Mouse (Mus musculus) megakaryocyte progenitor cell, adult 5-6 weeks (primary cell): ENCODE results near the gene Trappc3l. TPM values are rescaled to one million over a fixed set of nuclear protein-coding genes. Genes with fewer than 3 reads are reported as not detected.

Experiments used
- ATAC-seq: replicated peaks from 2 replicates; pipeline ENCODE4 v1.8.0; 2016; ENCODE audit warnings: mild to moderate bottlenecking, moderate TSS enrichment, inconsistent platforms; ENCODE audit not compliant: poor library complexity
- total RNA-seq, 2 experiments: library from RNA; stranded (forward) in 1 of 2; stranded (reverse) in 1 of 2; fragments of 157-497, 149-512 nt in 1 of 2; fragments of 200-1000 nt in 1 of 2; gene quantifications; 2 replicates each; pipeline versions ENCODE4 v1.2.3 to v1.2.4; 2015 to 2017

The Trappc3l gene
- total RNA-seq, 2 experiments from 2014 or later: not detected

DNA sequence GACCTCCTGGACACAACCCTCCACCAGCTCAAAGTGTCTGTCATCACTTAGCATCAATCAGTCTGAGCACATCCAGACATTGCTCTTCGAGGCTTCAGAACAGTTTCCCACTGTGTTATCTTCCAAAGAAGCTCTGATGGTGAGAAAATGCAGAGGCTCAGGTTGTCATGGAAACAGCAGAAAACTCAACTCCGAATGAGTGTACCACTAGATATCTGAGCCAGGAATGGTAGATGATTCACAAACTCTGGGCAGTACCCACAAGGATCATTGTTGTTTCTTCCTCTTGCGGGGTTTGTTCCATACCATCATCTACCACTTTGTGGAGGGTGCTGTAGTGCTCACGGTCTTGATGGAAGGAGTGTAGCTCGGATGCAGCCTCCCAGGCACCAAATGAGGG lies 54.5 kb downstream of the Trappc3l start:
- no peak for ATAC-seq

DNA sequence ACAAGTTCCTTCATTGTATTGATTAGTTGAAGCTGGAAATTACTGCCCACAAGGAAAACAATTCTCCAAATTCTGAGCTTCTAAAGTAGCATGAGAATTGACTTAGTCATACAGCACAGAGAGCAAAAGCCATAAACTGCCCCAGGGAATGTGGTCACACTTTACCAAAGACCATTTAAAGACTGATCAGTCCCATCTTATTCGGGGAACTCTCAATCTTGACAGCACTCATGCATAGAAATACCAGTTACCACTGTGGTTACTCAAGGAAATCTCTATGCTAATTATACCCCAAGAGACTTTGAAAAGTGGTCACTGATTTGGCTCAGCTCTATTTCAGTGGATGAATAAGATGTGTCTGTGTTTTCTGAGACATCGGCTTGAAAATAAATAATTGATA lies 57.8 kb downstream of the Trappc3l start:
- no peak for ATAC-seq

- no peak for ATAC-seq
Observed at GRCm38 (mm10) chr10:34095964-34096363, 58.6 kb downstream of the Trappc3l start.

- ATAC-seq: peak; percentile 80
Observed at GRCm38 (mm10) chr10:34096418-34096883, 59.1 kb downstream of the Trappc3l start, which contains the start of gene Calhm5. Gene Calhm5 (minus strand): TSS chr10:34096519.

- peak; percentile 20; the same call in 1 of the 2 replicates for ATAC-seq
Observed at GRCm38 (mm10) chr10:34110863-34111465, 73.6 kb downstream of the Trappc3l start.

GRCm38 (mm10) chr10:34111964-34112738 lies 74.8 kb downstream of the Trappc3l start:
- no peak for ATAC-seq

- 0 out of 2 replicates have a peak, but pooled peaks have one; percentile 29 for ATAC-seq
Observed at GRCm38 (mm10) chr10:34117131-34117530, 79.7 kb downstream of the Trappc3l start.

- no peak for ATAC-seq
Observed at GRCm38 (mm10) chr10:34117770-34118169, 80.4 kb downstream of the Trappc3l start.

DNA sequence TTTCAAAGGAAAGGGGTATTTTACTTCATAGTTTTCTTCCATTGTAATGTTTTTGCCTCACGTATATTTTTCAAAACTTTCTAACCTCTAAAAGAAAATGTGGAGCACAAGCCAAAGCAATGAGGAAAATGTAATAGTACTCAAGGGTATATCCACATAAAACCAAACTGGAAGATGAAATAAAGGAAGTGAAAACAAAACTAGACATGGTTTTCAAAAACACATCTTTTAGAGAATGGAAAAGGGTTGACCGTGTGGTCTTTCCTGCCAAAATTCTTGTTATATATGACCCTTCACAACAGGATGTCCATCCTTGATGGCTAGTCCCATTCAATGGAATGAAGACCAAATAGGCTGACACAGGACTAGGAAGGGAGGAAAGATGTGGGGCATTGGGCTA lies 81.0 kb downstream of the Trappc3l start:
- ATAC-seq: peak; percentile 20; the same call in 1 of the 2 replicates

DNA sequence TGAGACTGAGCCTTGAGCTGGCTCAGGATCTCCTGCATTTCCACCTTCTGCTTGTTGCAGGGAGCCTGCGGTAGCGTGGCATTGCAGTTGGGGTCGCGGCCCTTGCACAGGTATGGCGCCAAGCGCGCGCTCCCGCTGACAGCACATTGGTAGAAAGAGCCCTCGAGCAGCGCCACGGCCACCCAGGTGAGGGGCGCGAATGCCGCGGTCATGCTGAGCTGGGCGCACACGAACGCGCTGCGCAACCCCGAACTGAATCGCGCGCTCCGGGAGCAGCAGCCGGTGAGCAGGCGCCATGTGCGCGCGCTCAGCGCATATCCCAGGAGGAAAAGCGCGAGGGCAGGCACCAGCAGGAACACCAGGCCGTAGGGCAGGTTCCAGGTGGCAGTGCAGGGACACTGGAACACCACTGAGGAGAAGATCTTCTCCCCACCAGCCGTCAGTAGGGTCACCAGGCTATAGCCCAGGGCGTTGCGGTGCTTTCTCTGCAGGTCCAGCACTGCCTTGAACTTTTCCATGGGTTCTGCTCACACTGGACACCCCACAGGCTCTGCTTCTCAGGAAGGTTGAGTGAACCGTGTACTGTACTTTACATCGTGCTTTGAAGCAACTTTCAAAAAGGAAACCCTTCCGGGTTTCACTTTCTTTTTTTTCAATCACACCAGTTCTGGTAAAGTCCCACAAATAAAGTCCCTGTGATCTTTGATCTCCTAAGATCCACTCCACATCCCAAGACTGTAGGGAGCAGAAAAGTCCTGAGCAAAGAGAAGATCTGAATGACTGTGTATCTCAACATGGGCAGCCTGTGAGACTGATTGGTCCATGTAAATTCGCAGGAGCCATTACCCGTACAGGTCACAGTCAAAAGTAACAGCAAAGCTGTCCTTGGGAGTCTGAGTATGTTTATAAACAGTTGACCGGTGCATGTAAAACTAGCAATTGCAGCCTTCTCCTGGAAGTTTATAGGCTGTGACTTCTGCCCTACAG lies 90.3 kb downstream of the Trappc3l start, which contains the start of gene Calhm6:
Calhm6 (minus strand) TSS at position 593 of the 987 bp plus-strand sequence.
- peak; percentile 52 for ATAC-seq

DNA sequence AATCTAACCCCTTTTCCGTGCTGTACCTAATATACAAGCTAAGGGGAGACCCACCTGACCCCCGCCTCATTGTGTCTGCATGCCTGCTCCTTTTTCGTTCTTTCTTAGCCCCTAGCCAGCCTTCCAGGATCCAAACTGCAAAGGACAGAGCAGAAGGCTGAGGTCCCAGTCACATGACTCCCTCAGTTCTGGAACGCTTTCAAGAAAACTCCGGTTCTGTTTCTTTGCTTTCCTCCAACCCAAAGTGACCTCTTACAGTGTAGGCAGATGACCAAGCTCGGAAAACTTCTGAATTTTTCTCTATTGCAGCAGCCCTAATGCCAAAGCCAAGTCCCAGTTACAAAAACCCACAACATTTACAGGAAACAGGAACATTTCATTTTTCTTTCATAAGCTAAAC lies 91.0 kb downstream of the Trappc3l start:
- ATAC-seq: peak; percentile 10; the same call in 1 of the 2 replicates

- ATAC-seq: peak; percentile 79
Observed at GRCm38 (mm10) chr10:34131356-34131755, 94.0 kb downstream of the Trappc3l start.

GRCm38 (mm10) chr10:34136432-34136831 lies 99.0 kb downstream of the Trappc3l start:
- no peak for ATAC-seq

DNA sequence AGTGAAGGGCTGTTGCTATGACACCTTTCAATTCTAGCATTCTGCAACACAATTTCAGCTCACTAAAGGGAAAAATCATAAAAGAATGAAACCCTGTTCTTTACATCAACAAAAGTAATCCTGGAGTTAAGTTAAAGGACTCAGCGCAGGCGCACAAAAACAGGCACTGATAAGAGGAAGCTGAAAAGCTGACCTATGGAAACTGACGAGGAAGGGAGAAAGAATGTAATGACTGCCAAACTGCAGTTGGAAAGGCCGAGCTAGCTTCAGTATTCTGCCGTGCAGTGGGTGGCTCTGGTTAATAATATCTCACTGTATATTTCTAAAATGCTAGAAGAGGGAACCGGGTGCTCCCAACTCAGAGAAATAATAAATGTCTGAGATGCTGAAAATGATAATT lies 100.6 kb downstream of the Trappc3l start:
- ATAC-seq: peak; percentile 58

DNA sequence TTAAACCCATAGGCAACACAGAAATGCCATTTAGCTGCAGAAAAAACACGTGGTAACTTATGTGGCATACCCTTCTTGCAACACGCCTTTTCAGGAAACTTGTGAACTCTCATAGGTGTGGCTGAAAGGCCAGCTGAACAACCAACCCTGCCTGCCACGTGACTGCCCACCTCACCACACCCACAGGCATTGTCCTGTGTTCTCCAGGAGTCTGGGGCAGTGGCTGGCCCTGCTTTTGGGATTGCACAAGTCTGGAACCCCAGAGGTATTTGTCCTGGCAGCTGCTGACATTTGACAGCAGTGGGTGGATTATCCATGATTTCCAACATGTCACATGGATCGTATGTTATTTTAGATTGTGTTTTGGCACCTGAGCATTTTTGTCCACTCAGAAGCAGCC lies 102.4 kb downstream of the Trappc3l start:
- peak; percentile 60 for ATAC-seq

DNA sequence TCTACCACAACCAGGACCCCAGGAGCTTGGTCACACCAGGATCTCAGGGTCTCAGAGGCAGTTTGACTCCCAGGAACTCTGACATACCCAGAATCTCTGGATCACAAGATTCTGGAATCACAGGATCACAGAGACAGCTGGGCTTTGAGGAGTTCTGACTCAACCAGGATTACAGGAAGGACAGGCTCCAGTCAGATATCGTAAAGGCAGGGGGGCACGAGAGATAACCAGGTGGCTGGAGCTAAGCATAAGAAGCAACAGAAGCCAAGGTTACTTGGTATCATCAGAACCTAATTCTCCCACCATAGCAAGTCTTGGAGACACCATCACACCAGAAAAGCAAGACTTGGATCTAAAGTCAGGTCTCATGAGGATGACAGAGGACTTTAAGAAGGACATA lies 104.3 kb downstream of the Trappc3l start:
- ATAC-seq: no peak

- no peak for ATAC-seq
Observed at GRCm38 (mm10) chr10:34149772-34150171, 112.4 kb downstream of the Trappc3l start.

- ATAC-seq: no peak
Observed at GRCm38 (mm10) chr10:34150454-34150853, 113.1 kb downstream of the Trappc3l start.

DNA sequence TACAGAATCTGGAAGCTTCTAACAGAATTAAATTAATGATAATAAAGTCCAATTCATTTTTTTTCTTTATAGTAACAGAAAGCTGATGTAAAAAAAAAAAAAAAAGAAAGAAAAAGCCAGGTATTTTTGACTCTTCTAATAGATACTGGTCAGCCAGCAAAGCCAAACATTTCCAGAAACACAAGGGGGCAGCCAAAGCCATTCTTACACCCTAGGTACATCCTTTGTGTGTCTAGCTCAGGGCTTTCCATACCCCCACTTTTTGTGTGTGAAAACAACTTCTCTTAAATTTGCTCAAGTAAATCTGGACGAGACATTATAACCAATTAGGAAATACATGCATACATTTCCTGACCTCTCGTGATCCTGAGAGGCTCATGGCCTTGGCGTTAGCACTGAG lies 114.4 kb downstream of the Trappc3l start:
- peak; percentile 58 for ATAC-seq

DNA sequence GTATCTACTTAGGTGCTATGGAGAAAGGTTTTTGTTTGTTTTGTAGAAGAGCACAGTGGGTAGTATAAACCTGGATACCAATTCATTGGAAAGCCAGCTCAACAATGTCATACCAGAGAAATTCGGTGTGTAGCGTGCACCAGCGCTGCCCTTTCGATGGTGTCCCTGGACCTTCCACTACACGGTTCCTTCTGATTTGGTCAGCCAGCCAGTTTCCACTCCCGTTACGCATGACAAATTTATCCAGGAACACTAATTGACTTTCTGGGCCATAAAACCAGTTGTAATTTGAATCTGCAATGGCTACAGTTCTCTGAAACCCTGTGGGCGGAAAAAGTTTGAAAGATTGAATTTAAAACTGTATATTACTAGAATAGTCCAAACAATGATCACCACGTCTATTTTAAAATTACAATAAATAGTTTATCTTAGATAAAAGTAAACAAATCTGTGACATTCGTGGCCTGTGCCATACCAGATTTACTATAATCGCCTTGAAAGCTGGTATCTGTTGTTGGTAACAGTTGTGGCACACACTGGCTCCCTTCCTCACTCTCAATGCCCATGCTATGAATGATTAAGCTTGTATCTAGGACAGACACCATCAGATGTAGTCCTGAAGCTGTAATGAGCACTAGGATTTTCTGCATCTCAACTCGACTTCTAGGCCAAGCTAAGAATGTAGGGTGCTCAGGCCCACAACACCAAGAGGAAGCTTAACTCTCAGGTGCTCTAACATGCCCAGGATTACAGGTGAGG lies 118.6 kb downstream of the Trappc3l start:
- no peak for ATAC-seq
